Comparison of ENCODE assay signal across 13 mouse cellular contexts in genomic region chr3:62352071-62352470, GRCm38 (mm10).
"Had no signal": no experiment of that assay in that cellular context is flagged by ENCODE, and none has a peak within 500 bp of the region (broad histone marks: within the 10 kb centered on the region; RNA-seq: fewer than 3 reads in every experiment).

No protein-coding gene starts in this region.

- DNase-seq: gastrocnemius, postnatal 14 days; gastrocnemius, postnatal 36 days; heart, adult 11 months; heart, adult 2 months; heart, postnatal 10 days; heart, postnatal 4 days; kidney, adult 18-20 months; kidney, adult 9 months; kidney, postnatal 14 days; kidney, postnatal 36 days; layer of hippocampus, adult 9-11 months; layer of hippocampus, postnatal 36 days; liver, embryonic 13.5 days had no signal
